Mouse (Mus musculus) bone marrow, adult 2 months (tissue): ENCODE measurements around the gene Rfc4. TPM values are rescaled to one million over a fixed set of nuclear protein-coding genes. Genes with fewer than 3 reads are reported as not detected.

ENCODE experiments used
- H3K27ac ChIP-seq: fragments of 200-500 bp; 2 replicates; pipeline ENCODE4 v1.5.1; 2012; ENCODE audit warnings: low read depth, mild to moderate bottlenecking, control low read depth, inconsistent platforms, low read length; ENCODE audit not compliant: control insufficient read depth, poor library complexity, insufficient read depth
- H3K4me1 ChIP-seq: fragments of 200-500 bp; 2 replicates; pipeline ENCODE4 v1.6.1; 2011; ENCODE audit warnings: low read length; ENCODE audit not compliant: control insufficient read depth, insufficient read depth
- H3K4me3 ChIP-seq: fragments of 200-500 bp; replicated peaks from 2 replicates; pipeline ENCODE3; 2011; ENCODE audit warnings: mild to moderate bottlenecking, low read depth, low read length, control low read depth; ENCODE audit not compliant: control insufficient read depth
- CTCF ChIP-seq: fragments of 200-500 bp; IDR thresholded peaks from 2 replicates; pipeline ENCODE4 v1.5.1; 2011; ENCODE audit warnings: low read length, control low read depth; ENCODE audit not compliant: control insufficient read depth, insufficient read depth
- POLR2A ChIP-seq: fragments of 200-500 bp; IDR thresholded peaks from 2 replicates; pipeline ENCODE4 v1.6.1; 2011; ENCODE audit warnings: low read depth, mild to moderate bottlenecking, control low read depth, low read length, borderline replicate concordance; ENCODE audit not compliant: control insufficient read depth
- WGBS: fragments of 180-500 bp; shearing (Covaris S2); methylation state at CpG from one replicate; pipeline ENCODE4 v1.1.7; 2018; 5-methylcytosine and 5-hydroxymethylcytosine counted together
- polyA plus RNA-seq: library from polyadenylated mRNA; stranded (reverse); fragments of >200 nt; gene quantifications from 2 replicates; pipeline ENCODE4 v1.2.4, GENCODE M21; 2011; ENCODE audit warnings: low replicate concordance; ENCODE audit not compliant: missing spikeins, insufficient read depth, insufficient read length

Rfc4 gene
- polyA plus RNA-seq, 1 experiment, result 35.1 TPM

DNA sequence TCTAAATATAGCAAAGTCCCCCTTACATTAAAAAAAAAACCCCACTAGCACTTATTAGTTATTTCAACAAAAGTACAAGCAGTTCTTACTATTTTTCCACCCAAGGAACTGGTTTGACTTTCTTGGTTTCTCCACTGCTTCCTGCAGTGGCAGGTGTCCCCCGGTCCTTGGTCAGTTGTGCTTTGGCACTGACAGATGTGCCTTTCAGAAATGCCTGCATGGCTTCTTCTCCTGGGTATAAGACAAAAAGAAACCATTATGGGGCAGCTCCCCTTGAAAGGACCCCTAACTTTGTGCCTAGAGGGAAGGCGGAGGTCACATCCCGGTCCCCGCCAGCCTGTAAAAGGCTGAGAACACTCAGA is 245 bp downstream of the Rfc4 start:
- TF ChIP-seq POLR2A, result no peak
- no peak for TF ChIP-seq CTCF
- under 1% methylated on average over 4 of the region's 4 CpGs for WGBS
- H3K27ac ChIP-seq, result peak overlapping the region; percentile 98
- peaks cover 1% of the 10 kb centered on the region; the same call in 1 of the 2 replicates for H3K4me1 ChIP-seq
- H3K4me3 ChIP-seq, result peak overlapping the region; percentile 86

DNA sequence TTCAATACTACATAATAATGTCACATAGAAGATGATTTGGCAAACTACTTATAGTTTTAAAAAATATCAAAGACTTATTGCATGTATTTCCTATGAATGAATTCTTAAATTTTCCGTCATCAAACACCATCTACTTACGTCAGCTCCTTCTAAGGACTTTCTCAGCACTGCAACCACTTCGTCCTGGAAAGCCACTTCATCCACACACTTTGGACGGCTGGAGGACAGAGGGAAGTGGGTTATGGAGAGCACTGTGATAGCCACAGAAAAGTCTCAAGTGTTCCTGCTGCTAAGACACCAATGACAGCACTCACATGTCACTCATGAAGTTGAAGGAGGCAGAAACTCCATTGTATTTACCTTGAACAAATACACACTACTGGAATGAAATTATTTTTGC is 3.1 kb downstream of the Rfc4 start:
- Histone ChIP-seq H3K27ac (no peak overlapping the region), H3K4me3 (no peak overlapping the region), H3K4me1 (peaks cover 1% of the 10 kb centered on the region; the same call in 1 of the 2 replicates)
- TF ChIP-seq POLR2A, result no peak
- TF ChIP-seq CTCF, result no peak
- WGBS, result 87% methylated on average over 4 of the region's 4 CpGs

GRCm38 (mm10) chr16:23123104-23123503 is 4.4 kb downstream of the Rfc4 start:
- 91% methylated on average over 4 of the region's 4 CpGs for WGBS
- H3K4me3 ChIP-seq, result no peak overlapping the region
- TF ChIP-seq POLR2A (no peak), CTCF (no peak)
- no peak overlapping the region for H3K27ac ChIP-seq
- H3K4me1 ChIP-seq, result no peaks in the 10 kb centered on the region; the same call in 1 of the 2 replicates

DNA sequence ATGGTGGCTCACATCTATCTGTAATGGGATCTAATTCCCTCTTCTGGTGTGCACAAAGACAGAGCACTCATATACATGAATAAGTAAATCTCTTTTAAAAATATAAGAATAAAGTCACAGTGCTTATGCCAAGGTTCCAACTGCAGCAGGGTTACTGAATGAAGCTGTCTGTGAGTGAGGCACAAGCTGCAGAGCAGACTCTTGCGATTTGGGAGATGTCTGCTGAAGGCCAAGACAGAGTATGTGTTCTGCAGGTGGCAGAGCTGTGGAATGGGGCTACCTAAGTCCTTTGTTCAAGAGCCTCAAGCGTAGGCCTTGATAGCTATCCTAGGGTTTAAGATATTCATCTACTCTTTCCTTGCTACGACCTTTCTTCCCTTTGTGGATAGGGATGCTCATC is 5.1 kb downstream of the Rfc4 start:
- no peaks in the 10 kb centered on the region; the same call in 1 of the 2 replicates for H3K4me1 ChIP-seq
- WGBS, result 92% methylated on average over 3 of the region's 3 CpGs

GRCm38 (mm10) chr16:23117173-23117572 is 10.4 kb downstream of the Rfc4 start:
- Histone ChIP-seq H3K4me1 (no peaks in the 10 kb centered on the region), H3K4me3 (no peak overlapping the region), H3K27ac (no peak overlapping the region)
- WGBS, result 78% methylated on average over 4 of the region's 4 CpGs
- TF ChIP-seq CTCF, result no peak
- TF ChIP-seq POLR2A, result no peak

More for the DNA sequence above, 5.1 kb downstream of the Rfc4 start:
- Histone ChIP-seq H3K27ac (no peak overlapping the region), H3K4me3 (no peak overlapping the region)
- TF ChIP-seq CTCF (no peak), POLR2A (no peak)

- Histone ChIP-seq H3K27ac (no peak overlapping the region), H3K4me3 (no peak overlapping the region), H3K4me1 (no peaks in the 10 kb centered on the region)
- WGBS, result 85% methylated on average over 3 of the region's 3 CpGs
- no peak for TF ChIP-seq POLR2A
- TF ChIP-seq CTCF, result no peak
These were observed 12.1 kb downstream of the Rfc4 start for GRCm38 (mm10) chr16:23115486-23115885.

- H3K4me3 ChIP-seq, result no peak overlapping the region
- TF ChIP-seq POLR2A, result no peak
- TF ChIP-seq CTCF, result no peak
- WGBS, result 59% methylated on average over 5 of the region's 5 CpGs
- no peak overlapping the region for H3K27ac ChIP-seq
- H3K4me1 ChIP-seq, result no peaks in the 10 kb centered on the region
These were observed 13.0 kb downstream of the Rfc4 start for GRCm38 (mm10) chr16:23114339-23115171.

DNA sequence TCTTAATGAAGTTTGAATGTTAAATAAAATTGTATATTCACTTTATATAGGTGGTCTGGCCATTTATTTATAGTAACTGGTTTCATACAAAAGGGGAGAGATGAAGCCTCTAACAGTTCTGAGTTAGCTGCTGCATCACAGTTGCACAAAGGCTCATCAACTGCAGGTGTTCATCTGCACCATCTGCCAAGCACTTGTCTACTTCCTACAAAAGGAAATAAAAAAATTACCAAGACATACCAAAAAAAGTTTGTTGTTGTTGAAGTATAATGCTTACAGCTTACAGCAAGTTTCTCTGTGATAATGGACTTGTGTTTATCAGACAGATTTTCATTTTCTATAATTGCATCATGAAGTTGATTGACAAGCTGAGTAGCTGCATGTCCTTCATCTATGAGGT is 13.6 kb downstream of the Rfc4 start:
- no peak overlapping the region for H3K4me3 ChIP-seq
- TF ChIP-seq POLR2A, result no peak
- no peak for TF ChIP-seq CTCF
- no peak overlapping the region for H3K27ac ChIP-seq
- no peaks in the 10 kb centered on the region; the same call in 1 of the 2 replicates for H3K4me1 ChIP-seq
